In the genomic region with DNA sequence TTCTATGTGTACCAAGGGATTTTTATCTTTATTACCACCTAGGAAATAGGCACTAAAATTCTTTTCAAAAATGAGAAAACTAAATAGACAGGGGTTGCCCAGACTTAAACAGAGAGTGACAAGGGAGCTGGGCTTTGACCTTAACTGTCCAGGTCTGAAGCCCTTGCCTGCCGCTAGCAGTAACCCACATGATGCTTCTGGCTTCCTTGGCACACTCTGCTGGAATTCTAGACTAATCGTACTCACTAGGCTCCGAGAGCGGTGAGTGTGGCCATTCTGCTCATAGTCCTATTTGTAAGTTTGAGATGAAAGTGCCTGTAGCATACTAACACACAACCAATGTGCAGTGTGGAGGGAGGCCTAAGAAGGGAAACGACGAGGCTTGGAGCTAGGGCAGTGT, we compare ENCODE assay signal across 19 mouse cellular contexts.
DNase-seq lines count a peak whose midpoint lies in the region; ATAC-seq lines count a peak whose summit lies in the region.
"Had no signal": no experiment of that assay in that cellular context is flagged by ENCODE, and none has a peak within 500 bp of the region (broad histone marks: within the 10 kb centered on the region; RNA-seq: fewer than 3 reads in every experiment).

No protein-coding gene starts in this region.

- H3K9me3 ChIP-seq in heart, embryonic 13.5 days, result no peaks in the 10 kb centered on the region
- no peaks in the 10 kb centered on the region for H3K9me3 ChIP-seq in midbrain, embryonic 16.5 days (replicated peaks; ENCODE audit: control insufficient read depth, low read length, poor library complexity, severe bottlenecking)
- H3K9me3 ChIP-seq in midbrain, embryonic 15.5 days, result no peaks in the 10 kb centered on the region
- no peaks in the 10 kb centered on the region for H3K9me3 ChIP-seq in embryonic facial prominence, embryonic 10.5 days
- H3K9me3 ChIP-seq: embryonic facial prominence, embryonic 12.5 days; forebrain, embryonic 15.5 days; hindbrain, embryonic 10.5 days had no signal

- H3K4me3 ChIP-seq in heart, embryonic 13.5 days, result no peak overlapping the region
- H3K4me3 ChIP-seq in midbrain, embryonic 16.5 days (ENCODE audit: low read depth, low read length), result no peak overlapping the region
- no peak overlapping the region for H3K4me3 ChIP-seq in midbrain, embryonic 15.5 days
- H3K4me3 ChIP-seq in embryonic facial prominence, embryonic 10.5 days, result no peak overlapping the region
- H3K4me3 ChIP-seq: embryonic facial prominence, embryonic 12.5 days; forebrain, embryonic 15.5 days; hindbrain, embryonic 10.5 days had no signal

- H3K27me3 ChIP-seq in heart, embryonic 13.5 days (replicated peaks), result no peaks in the 10 kb centered on the region
- no peaks in the 10 kb centered on the region for H3K27me3 ChIP-seq in midbrain, embryonic 16.5 days (ENCODE audit: control insufficient read depth, insufficient read depth, low read depth, low read length)
- H3K27me3 ChIP-seq in midbrain, embryonic 15.5 days (replicated peaks), result no peaks in the 10 kb centered on the region
- 0 out of 2 replicates have a peak, but pooled peaks cover 3% of the 10 kb centered on the region for H3K27me3 ChIP-seq in embryonic facial prominence, embryonic 10.5 days (replicated peaks; ENCODE audit: low read depth, poor library complexity, severe bottlenecking)
- H3K27me3 ChIP-seq: embryonic facial prominence, embryonic 12.5 days; forebrain, embryonic 15.5 days had no signal

- DNase-seq in heart, adult 11 months, result peak; percentile 85
- DNase-seq in heart, adult 18-20 months, result no peak
- no peak for DNase-seq in heart, postnatal 14 days
- no peak for DNase-seq in embryonic facial prominence, embryonic 10.5 days (ENCODE audit: low spot score)
- DNase-seq: adrenal gland, postnatal 10 days; cerebellum, adult 11 months; cerebellum, adult 8-10 months; cerebellum, postnatal 14 days; embryo, embryonic 11 days; gastrocnemius, postnatal 14 days; kidney, adult 8-10 months had no signal

- WGBS in heart, embryonic 13.5 days, result 41% methylated on average over 6 of the region's 6 CpGs
- 90% methylated on average over 6 of the region's 6 CpGs for WGBS in midbrain, embryonic 16.5 days
- WGBS in midbrain, embryonic 15.5 days, result 85% methylated on average over 6 of the region's 6 CpGs
- 90% methylated on average over 6 of the region's 6 CpGs for WGBS in embryonic facial prominence, embryonic 10.5 days

- no peaks in the 10 kb centered on the region for H3K36me3 ChIP-seq in heart, embryonic 13.5 days
- no peaks in the 10 kb centered on the region; the same call in 1 of the 2 replicates for H3K36me3 ChIP-seq in midbrain, embryonic 16.5 days (ENCODE audit: control insufficient read depth, insufficient read depth, low read length)
- H3K36me3 ChIP-seq in midbrain, embryonic 15.5 days (replicated peaks), result no peaks in the 10 kb centered on the region
- H3K36me3 ChIP-seq in embryonic facial prominence, embryonic 10.5 days (replicated peaks), result no peaks in the 10 kb centered on the region
- H3K36me3 ChIP-seq: embryonic facial prominence, embryonic 12.5 days; forebrain, embryonic 15.5 days; hindbrain, embryonic 10.5 days had no signal

- peak overlapping the region; percentile 26 for H3K4me2 ChIP-seq in heart, embryonic 13.5 days
- no peak overlapping the region for H3K4me2 ChIP-seq in midbrain, embryonic 16.5 days (ENCODE audit: low read length)
- H3K4me2 ChIP-seq in midbrain, embryonic 15.5 days, result no peak overlapping the region
- H3K4me2 ChIP-seq: embryonic facial prominence, embryonic 12.5 days; forebrain, embryonic 15.5 days; hindbrain, embryonic 14.5 days had no signal

- H3K27ac ChIP-seq in heart, embryonic 13.5 days (replicated peaks), result peak overlapping the region; percentile 55
- H3K27ac ChIP-seq in midbrain, embryonic 16.5 days (ENCODE audit: low read length), result 0 out of 2 replicates have a peak overlapping the region, but pooled peaks have one; percentile 8
- no peak overlapping the region for H3K27ac ChIP-seq in midbrain, embryonic 15.5 days
- no peak overlapping the region for H3K27ac ChIP-seq in embryonic facial prominence, embryonic 10.5 days (replicated peaks)
- H3K27ac ChIP-seq: embryonic facial prominence, embryonic 12.5 days; forebrain, embryonic 15.5 days; hindbrain, embryonic 10.5 days; hindbrain, embryonic 14.5 days had no signal

- intact Hi-C loops in heart, postnatal 14 days (cut with DNase I), result no loop called here

- peak overlapping the region; percentile 30; the same call in 1 of the 2 replicates for H3K9ac ChIP-seq in heart, embryonic 13.5 days
- H3K9ac ChIP-seq in midbrain, embryonic 16.5 days (ENCODE audit: low read depth, low read length), result no peak overlapping the region
- H3K9ac ChIP-seq in midbrain, embryonic 15.5 days, result no peak overlapping the region
- H3K9ac ChIP-seq: embryonic facial prominence, embryonic 12.5 days; forebrain, embryonic 15.5 days; hindbrain, embryonic 14.5 days had no signal

- peaks cover 40% of the 10 kb centered on the region for H3K4me1 ChIP-seq in heart, embryonic 13.5 days
- peaks cover 3% of the 10 kb centered on the region for H3K4me1 ChIP-seq in midbrain, embryonic 16.5 days (ENCODE audit: control insufficient read depth, insufficient read depth, low read length)
- no peaks in the 10 kb centered on the region for H3K4me1 ChIP-seq in midbrain, embryonic 15.5 days
- peaks cover 7% of the 10 kb centered on the region for H3K4me1 ChIP-seq in embryonic facial prominence, embryonic 10.5 days
- H3K4me1 ChIP-seq: embryonic facial prominence, embryonic 12.5 days; forebrain, embryonic 15.5 days had no signal

- no peak; the same call in 1 of the 2 replicates for ATAC-seq in heart, embryonic 13.5 days (ENCODE audit: extremely low read depth, insufficient number of reproducible peaks, low FRiP score, low TSS enrichment)
- no peak for ATAC-seq in midbrain, embryonic 16.5 days
- ATAC-seq in midbrain, embryonic 15.5 days (replicated peaks), result no peak
- ATAC-seq: forebrain, embryonic 15.5 days; intestine, postnatal 0 days had no signal

Comparison
In these comparisons a context has a peak if more than half of its experiments do, and no peak if none do; other contexts are left out.
1. H3K27ac ChIP-seq: peak in heart, embryonic 13.5 days (single experiment) and midbrain, embryonic 16.5 days (single experiment); none in midbrain, embryonic 15.5 days (single experiment) and embryonic facial prominence, embryonic 10.5 days (single experiment).